Mouse (Mus musculus): ENCODE measurements around the gene Gli2. TPM values are rescaled to one million over a fixed set of nuclear protein-coding genes. Genes with fewer than 3 reads are reported as not detected.

The Gli2 gene
- polyA plus RNA-seq, 1 experiment from 2014 or later, result 15.1 TPM

DNA sequence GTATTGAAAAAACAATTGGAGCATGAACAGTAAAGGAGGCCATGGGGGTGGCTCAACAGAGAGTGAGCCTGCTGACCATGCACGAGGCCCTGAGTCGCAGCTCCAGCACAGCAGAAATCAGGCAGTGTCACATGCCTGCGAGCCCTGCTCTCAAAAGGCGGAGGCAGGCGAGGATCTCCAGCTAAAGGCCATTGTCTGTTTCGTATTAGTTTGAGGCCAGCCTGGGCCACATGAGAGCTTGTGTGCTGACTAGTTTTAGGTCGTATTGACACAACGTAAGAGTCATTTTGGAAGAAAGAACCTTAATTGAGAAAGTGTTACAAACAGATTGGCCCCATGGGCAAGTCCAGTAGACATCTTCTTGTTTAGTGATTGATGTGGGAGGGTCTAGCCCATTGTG, 17.5 kb downstream of the Gli2 start:
- DNase-seq (no peak), ATAC-seq (ENCODE audit: insufficient read depth) (no peak)
- WGBS, result 57% methylated on average over 8 of the region's 8 CpGs

DNA sequence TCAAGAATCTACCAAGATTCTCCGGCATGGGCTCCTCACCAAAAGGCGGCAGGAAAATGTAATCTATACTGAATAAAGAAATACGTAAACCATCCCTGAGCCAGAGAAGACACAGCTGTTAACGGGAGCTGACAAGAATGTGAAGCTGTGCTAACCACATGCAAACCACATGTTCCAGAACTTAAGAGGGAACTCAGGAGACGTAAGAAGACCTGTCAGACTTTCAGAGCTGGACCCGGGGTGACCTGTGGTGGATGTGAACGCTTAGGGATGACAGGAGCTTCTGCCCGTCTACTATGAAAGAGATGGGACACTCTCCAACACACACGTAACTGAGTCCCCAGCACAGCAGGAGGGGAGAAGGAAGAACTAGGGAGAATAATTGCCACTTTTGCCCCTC, 18.1 kb downstream of the Gli2 start:
- Histone ChIP-seq H3K4me3 (ENCODE audit: low read depth, low read length) (no peak overlapping the region), H3K27ac (ENCODE audit: low read depth) (peak overlapping the region; percentile 81), H3K36me3 (ENCODE audit: insufficient read depth) (no peaks in the 10 kb centered on the region), H3K9me3 (ENCODE audit: low read depth, low read length) (no peaks in the 10 kb centered on the region), H3K27me3 (ENCODE audit: insufficient read depth, low read length) (no peaks in the 10 kb centered on the region), H3K4me1 (ENCODE audit: insufficient read depth) (peaks cover 24% of the 10 kb centered on the region), H3K9ac (no peak overlapping the region), H3K4me2 (no peak overlapping the region; the same call in 1 of the 2 replicates)
- DNase-seq, result peak; percentile 92
- no peak for TF ChIP-seq CTCF (IDR thresholded peaks at IDR 0.05; ENCODE audit: low read depth)
- 26% methylated on average over 9 of the region's 9 CpGs for WGBS
- ATAC-seq (ENCODE audit: insufficient read depth), result peak; percentile 57

More for the DNA sequence above, 17.5 kb downstream of the Gli2 start:
- Histone ChIP-seq H3K9ac (no peak overlapping the region), H3K27me3 (ENCODE audit: insufficient read depth, low read length) (no peaks in the 10 kb centered on the region), H3K36me3 (ENCODE audit: insufficient read depth) (no peaks in the 10 kb centered on the region), H3K4me2 (no peak overlapping the region; the same call in 1 of the 2 replicates), H3K4me3 (ENCODE audit: low read depth, low read length) (no peak overlapping the region), H3K9me3 (ENCODE audit: low read depth, low read length) (no peaks in the 10 kb centered on the region), H3K4me1 (ENCODE audit: insufficient read depth) (peaks cover 24% of the 10 kb centered on the region), H3K27ac (ENCODE audit: low read depth) (peak overlapping the region; percentile 81)
- TF ChIP-seq CTCF (IDR thresholded peaks at IDR 0.05; ENCODE audit: low read depth), result no peak

DNA sequence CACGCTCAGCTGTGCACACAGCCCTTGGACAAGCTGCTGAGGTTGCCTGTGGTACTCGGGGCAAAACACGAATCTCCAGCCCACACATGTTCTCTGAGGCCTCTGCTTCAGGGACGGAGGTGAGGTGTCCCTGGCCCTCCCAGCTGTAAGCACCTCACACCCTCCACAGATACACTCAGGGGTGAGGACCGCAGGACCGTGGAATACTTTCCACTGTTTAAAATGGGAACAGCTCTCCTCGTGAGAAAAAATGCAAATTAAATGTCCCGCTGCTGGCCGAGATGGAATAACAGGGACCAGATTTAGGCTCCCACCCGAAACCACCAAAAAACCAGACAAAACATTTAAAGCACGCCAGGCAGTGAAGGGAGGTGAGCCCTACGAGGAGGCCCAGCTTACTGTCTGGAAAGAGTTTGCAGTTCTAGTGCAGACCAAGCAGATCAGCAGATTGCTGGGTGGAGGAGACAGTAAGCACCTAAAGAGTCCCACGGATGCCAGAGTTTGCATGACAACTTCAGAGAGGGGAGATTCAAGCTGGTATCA, 19.2 kb downstream of the Gli2 start:
- peak overlapping the region; percentile 34 for H3K4me2 ChIP-seq
- no peak for TF ChIP-seq CTCF (IDR thresholded peaks at IDR 0.05; ENCODE audit: low read depth)
- peaks cover 24% of the 10 kb centered on the region for H3K4me1 ChIP-seq (ENCODE audit: insufficient read depth)
- no peaks in the 10 kb centered on the region for H3K36me3 ChIP-seq (ENCODE audit: insufficient read depth)
- no peak overlapping the region for H3K4me3 ChIP-seq (ENCODE audit: low read depth, low read length)
- 0 out of 2 replicates have a peak overlapping the region, but pooled peaks have one; percentile 26 for H3K9ac ChIP-seq
- peak overlapping the region; percentile 97 for H3K27ac ChIP-seq (ENCODE audit: low read depth)
- ATAC-seq (ENCODE audit: insufficient read depth) (no peak), DNase-seq (peak; percentile 30)
- no peaks in the 10 kb centered on the region for H3K27me3 ChIP-seq (ENCODE audit: insufficient read depth, low read length)
- WGBS, result 31% methylated on average over 13 of the region's 13 CpGs
- H3K9me3 ChIP-seq (ENCODE audit: low read depth, low read length), result no peaks in the 10 kb centered on the region

DNA sequence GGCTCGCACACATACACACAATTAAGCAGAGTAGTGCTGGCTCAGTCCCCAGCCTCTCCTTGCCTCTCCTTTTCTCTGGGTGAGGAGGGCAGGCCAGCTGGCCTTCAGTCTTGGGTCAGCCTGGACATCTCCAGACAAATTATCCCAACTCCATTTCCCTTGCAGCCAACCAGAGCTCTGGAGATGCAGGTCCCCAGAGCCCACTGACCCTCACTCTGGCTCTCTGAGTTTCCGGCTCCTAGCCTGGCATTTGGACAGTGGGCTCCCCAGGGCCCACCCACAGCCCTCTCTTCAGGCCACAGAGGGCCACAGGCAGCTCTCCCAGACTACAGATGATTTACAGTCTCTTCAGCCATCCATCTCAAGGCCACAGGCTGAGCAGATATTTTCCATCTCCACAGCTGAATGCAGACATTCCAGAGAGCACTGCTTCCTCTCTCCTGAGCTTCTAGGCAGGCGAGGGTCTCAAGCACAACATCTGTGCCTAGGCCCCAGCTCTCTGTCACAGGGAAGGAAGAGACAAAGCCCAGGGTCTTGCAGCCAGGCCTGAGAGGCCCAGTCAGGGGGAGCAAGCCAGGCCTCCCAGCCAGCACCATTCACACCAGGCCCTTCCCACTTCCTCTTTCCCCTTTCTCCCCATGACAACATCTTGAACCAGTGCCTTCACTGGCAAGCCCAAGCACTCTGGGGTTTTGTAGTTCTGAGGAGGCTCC, 19.8 kb downstream of the Gli2 start:
- Histone ChIP-seq H3K36me3 (ENCODE audit: insufficient read depth) (no peaks in the 10 kb centered on the region), H3K9ac (peak overlapping the region; percentile 26; the same call in 1 of the 2 replicates), H3K4me3 (ENCODE audit: low read depth, low read length) (no peak overlapping the region), H3K4me1 (ENCODE audit: insufficient read depth) (peaks cover 24% of the 10 kb centered on the region), H3K4me2 (peak overlapping the region; percentile 34), H3K9me3 (ENCODE audit: low read depth, low read length) (no peaks in the 10 kb centered on the region), H3K27ac (ENCODE audit: low read depth) (peak overlapping the region; percentile 97), H3K27me3 (ENCODE audit: insufficient read depth, low read length) (no peaks in the 10 kb centered on the region)
- peak; percentile 91 for ATAC-seq (ENCODE audit: insufficient read depth)
- no peak for TF ChIP-seq CTCF (IDR thresholded peaks at IDR 0.05; ENCODE audit: low read depth)
- WGBS, result 28% methylated on average over 3 of the region's 3 CpGs
- peak; percentile 90 for DNase-seq

DNA sequence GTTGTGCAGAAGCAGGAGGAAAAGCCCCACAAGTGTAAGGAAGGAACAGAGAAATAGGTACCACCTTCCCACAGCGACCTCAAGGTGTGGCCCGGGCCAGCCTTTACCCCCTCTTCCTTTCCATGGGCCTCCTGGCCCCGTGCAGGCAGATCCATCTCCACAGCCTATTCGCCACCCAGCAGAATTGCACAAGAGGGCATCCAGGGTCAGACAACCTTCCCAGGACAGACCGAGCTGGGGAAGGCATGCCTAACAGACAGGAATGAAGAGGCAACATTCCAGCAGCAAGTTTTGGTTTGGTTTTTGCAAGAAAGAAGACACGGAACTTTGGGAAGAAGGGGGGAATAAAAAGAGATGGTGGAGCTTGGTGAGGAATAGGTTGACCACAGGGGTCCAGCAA, 22.2 kb downstream of the Gli2 start:
- H3K27me3 ChIP-seq (ENCODE audit: insufficient read depth, low read length), result no peaks in the 10 kb centered on the region
- 59% methylated on average over 6 of the region's 6 CpGs for WGBS

DNA sequence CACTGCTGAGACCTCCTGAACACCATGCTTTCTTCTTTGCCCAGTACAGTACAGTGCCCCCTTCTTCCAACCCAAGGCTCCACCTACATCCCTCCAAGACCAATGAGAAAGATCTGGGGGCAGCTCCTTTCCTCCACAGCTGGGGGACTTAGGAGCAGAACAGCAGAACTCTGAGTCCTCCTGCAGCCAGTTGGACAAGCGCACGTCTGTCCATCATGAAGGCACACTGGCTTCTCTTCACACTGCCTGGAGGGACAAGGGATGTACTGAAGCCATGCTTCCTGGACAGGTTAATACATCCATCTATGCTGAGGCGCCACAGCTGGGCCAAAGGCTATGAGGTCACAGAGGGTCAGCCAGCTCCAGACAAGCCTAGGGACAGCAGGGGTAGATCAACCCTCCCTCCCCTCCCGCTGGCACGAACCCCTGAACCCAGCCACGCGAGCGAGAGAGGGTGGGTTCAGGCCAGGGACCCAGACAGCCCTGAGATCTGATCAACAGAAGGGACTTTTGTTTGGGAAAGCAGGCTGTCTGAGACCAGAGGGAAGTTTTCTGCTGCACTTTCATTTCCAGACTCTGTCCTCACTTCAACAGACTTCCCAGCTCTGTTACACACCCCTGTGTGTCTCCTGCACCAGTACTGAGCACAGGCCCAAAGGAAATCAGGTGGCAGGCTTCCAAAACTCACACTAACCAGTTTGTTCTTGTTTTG, 27.6 kb downstream of the Gli2 start:
- Histone ChIP-seq H3K27me3 (ENCODE audit: insufficient read depth, low read length) (0 out of 2 replicates have a peak, but pooled peaks cover 2% of the 10 kb centered on the region), H3K9ac (no peak overlapping the region), H3K9me3 (ENCODE audit: low read depth, low read length) (no peaks in the 10 kb centered on the region), H3K27ac (ENCODE audit: low read depth) (peak overlapping the region; percentile 73; the same call in 1 of the 2 replicates), H3K36me3 (ENCODE audit: insufficient read depth) (no peaks in the 10 kb centered on the region), H3K4me1 (ENCODE audit: insufficient read depth) (peaks cover 15% of the 10 kb centered on the region), H3K4me3 (ENCODE audit: low read depth, low read length) (no peak overlapping the region), H3K4me2 (no peak overlapping the region)
- 37% methylated on average over 8 of the region's 8 CpGs for WGBS
- DNase-seq (peak; percentile 79), ATAC-seq (ENCODE audit: insufficient read depth) (peak; percentile 61)
- TF ChIP-seq CTCF (IDR thresholded peaks at IDR 0.05; ENCODE audit: low read depth), result no peak

More for the DNA sequence above, 22.2 kb downstream of the Gli2 start:
- Histone ChIP-seq H3K4me1 (ENCODE audit: insufficient read depth) (peaks cover 30% of the 10 kb centered on the region), H3K9ac (no peak overlapping the region), H3K4me2 (no peak overlapping the region), H3K4me3 (ENCODE audit: low read depth, low read length) (no peak overlapping the region), H3K36me3 (ENCODE audit: insufficient read depth) (no peaks in the 10 kb centered on the region), H3K27ac (ENCODE audit: low read depth) (no peak overlapping the region), H3K9me3 (ENCODE audit: low read depth, low read length) (no peaks in the 10 kb centered on the region)
- DNase-seq (no peak), ATAC-seq (ENCODE audit: insufficient read depth) (no peak)
- no peak for TF ChIP-seq CTCF (IDR thresholded peaks at IDR 0.05; ENCODE audit: low read depth)

DNA sequence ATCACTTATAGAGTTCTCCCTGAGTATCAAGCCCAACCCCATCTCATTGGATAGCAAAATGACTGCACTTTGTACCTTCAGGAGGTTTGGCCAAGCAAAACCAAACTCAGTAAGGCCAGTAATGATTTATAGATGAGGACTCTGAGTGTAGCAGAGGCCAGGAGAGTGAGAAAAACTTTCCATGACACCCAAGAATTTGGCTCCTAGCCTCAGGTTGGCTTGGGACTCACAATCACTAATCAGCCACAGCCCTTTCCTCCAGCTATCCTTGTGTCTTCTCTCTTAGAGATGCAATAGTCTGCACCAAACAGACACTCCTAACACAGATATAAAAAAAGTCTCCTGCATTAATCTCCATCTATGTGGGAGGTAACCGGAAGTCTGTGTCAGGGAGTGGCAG, 31.1 kb downstream of the Gli2 start:
- no peaks in the 10 kb centered on the region for H3K36me3 ChIP-seq (ENCODE audit: insufficient read depth)
- H3K27ac ChIP-seq (ENCODE audit: low read depth), result no peak overlapping the region; the same call in 1 of the 2 replicates
- DNase-seq (peak; percentile 47), ATAC-seq (ENCODE audit: insufficient read depth) (peak; percentile 12; the same call in 1 of the 2 replicates)
- no peak overlapping the region for H3K9ac ChIP-seq
- H3K4me2 ChIP-seq, result no peak overlapping the region
- H3K9me3 ChIP-seq (ENCODE audit: low read depth, low read length), result no peaks in the 10 kb centered on the region
- no peak overlapping the region for H3K4me3 ChIP-seq (ENCODE audit: low read depth, low read length)
- peaks cover 15% of the 10 kb centered on the region for H3K4me1 ChIP-seq (ENCODE audit: insufficient read depth)
- 0 out of 2 replicates have a peak, but pooled peaks cover 2% of the 10 kb centered on the region for H3K27me3 ChIP-seq (ENCODE audit: insufficient read depth, low read length)
- no peak for TF ChIP-seq CTCF (IDR thresholded peaks at IDR 0.05; ENCODE audit: low read depth)
- 71% methylated on average over 1 of the region's 1 CpGs for WGBS
